ENCODE assay signal across 9 mouse cellular contexts in genomic region chr7:70351981-70352560, GRCm38 (mm10). TPM values are rescaled to one million over a fixed set of nuclear protein-coding genes. Genes with fewer than 3 reads are reported as not detected.
DNase-seq lines count a peak whose midpoint lies in the region; ATAC-seq lines count a peak whose summit lies in the region.
"Had no signal": no experiment of that assay in that cellular context is flagged by ENCODE, and none has a peak within 500 bp of the region (broad histone marks: within the 10 kb centered on the region; RNA-seq: fewer than 3 reads in every experiment).

No protein-coding gene starts in this region.

- H3K27me3 ChIP-seq in heart, embryonic 13.5 days (replicated peaks), result peaks cover 71% of the 10 kb centered on the region
- H3K27me3 ChIP-seq in embryonic facial prominence, embryonic 11.5 days (ENCODE audit: control insufficient read depth, insufficient read depth, low read length), result no peaks in the 10 kb centered on the region
- H3K27me3 ChIP-seq in hindbrain, embryonic 16.5 days (replicated peaks; ENCODE audit: control insufficient read depth, insufficient read depth, low read length), result peaks cover 1% of the 10 kb centered on the region
- H3K27me3 ChIP-seq in midbrain, embryonic 14.5 days (ENCODE audit: control insufficient read depth, insufficient read depth, low read length), result peaks cover 65% of the 10 kb centered on the region

- peak overlapping the region; percentile 67 for H3K4me3 ChIP-seq in heart, embryonic 13.5 days
- peak overlapping the region; percentile 67 for H3K4me3 ChIP-seq in embryonic facial prominence, embryonic 11.5 days (ENCODE audit: low read depth, low read length)
- peak overlapping the region; percentile 67 for H3K4me3 ChIP-seq in hindbrain, embryonic 16.5 days (ENCODE audit: low read length)
- H3K4me3 ChIP-seq in midbrain, embryonic 14.5 days (replicated peaks; ENCODE audit: low read depth, low read length), result peak overlapping the region; percentile 50

- H3K4me1 ChIP-seq in heart, embryonic 13.5 days, result peaks cover 35% of the 10 kb centered on the region
- peaks cover 12% of the 10 kb centered on the region; the same call in 1 of the 2 replicates for H3K4me1 ChIP-seq in embryonic facial prominence, embryonic 11.5 days (ENCODE audit: control insufficient read depth, insufficient read depth, low read length)
- peaks cover 18% of the 10 kb centered on the region for H3K4me1 ChIP-seq in hindbrain, embryonic 16.5 days (ENCODE audit: control insufficient read depth, insufficient read depth, low read depth, low read length)
- no peaks in the 10 kb centered on the region for H3K4me1 ChIP-seq in midbrain, embryonic 14.5 days (ENCODE audit: control insufficient read depth, insufficient read depth, low read length)

- peak overlapping the region; percentile 87 for H3K4me2 ChIP-seq in heart, embryonic 13.5 days
- peak overlapping the region; percentile 90 for H3K4me2 ChIP-seq in embryonic facial prominence, embryonic 11.5 days (ENCODE audit: low read depth, low read length)
- peak overlapping the region; percentile 73 for H3K4me2 ChIP-seq in hindbrain, embryonic 16.5 days (ENCODE audit: low read length)
- peak overlapping the region; percentile 79 for H3K4me2 ChIP-seq in midbrain, embryonic 14.5 days (ENCODE audit: low read length)

- ATAC-seq in heart, embryonic 13.5 days (ENCODE audit: extremely low read depth, insufficient number of reproducible peaks, low FRiP score, low TSS enrichment), result no peak
- no peak for ATAC-seq in embryonic facial prominence, embryonic 11.5 days (replicated peaks; ENCODE audit: insufficient number of reproducible peaks, low FRiP score, low TSS enrichment, low read depth)
- ATAC-seq in hindbrain, embryonic 16.5 days, result no peak
- no peak for ATAC-seq in midbrain, embryonic 14.5 days (ENCODE audit: low FRiP score, low TSS enrichment)

- H3K36me3 ChIP-seq in heart, embryonic 13.5 days, result peaks cover 22% of the 10 kb centered on the region
- H3K36me3 ChIP-seq in embryonic facial prominence, embryonic 11.5 days (replicated peaks; ENCODE audit: control insufficient read depth, insufficient read depth, low read depth, low read length), result no peaks in the 10 kb centered on the region; the same call in none of the 2 replicates
- no peaks in the 10 kb centered on the region for H3K36me3 ChIP-seq in hindbrain, embryonic 16.5 days (ENCODE audit: control insufficient read depth, insufficient read depth, low read length)
- peaks cover 9% of the 10 kb centered on the region; the same call in 1 of the 2 replicates for H3K36me3 ChIP-seq in midbrain, embryonic 14.5 days (ENCODE audit: control insufficient read depth, insufficient read depth, low read length)

- H3K9ac ChIP-seq in heart, embryonic 13.5 days, result peak overlapping the region; percentile 90
- peak overlapping the region; percentile 87 for H3K9ac ChIP-seq in embryonic facial prominence, embryonic 11.5 days (replicated peaks; ENCODE audit: low read length)
- peak overlapping the region; percentile 3; the same call in 1 of the 2 replicates for H3K9ac ChIP-seq in hindbrain, embryonic 16.5 days (ENCODE audit: low read depth, low read length)
- peak overlapping the region; percentile 79 for H3K9ac ChIP-seq in midbrain, embryonic 14.5 days (replicated peaks; ENCODE audit: low read length)

- 6% methylated on average over 1 of the region's 1 CpGs for WGBS in heart, embryonic 13.5 days
- 0% methylated on average over 1 of the region's 1 CpGs for WGBS in embryonic facial prominence, embryonic 11.5 days
- WGBS in hindbrain, embryonic 16.5 days, result 8% methylated on average over 1 of the region's 1 CpGs
- WGBS in midbrain, embryonic 14.5 days, result 5% methylated on average over 1 of the region's 1 CpGs

- intact Hi-C loops in heart, postnatal 25 days (cut with DNase I), result no loop called here
- intact Hi-C loops in gastrocnemius, postnatal 14 days (cut with DNase I; ENCODE audit: low total_unique reads), result no loop called here

- no peak for DNase-seq in heart, postnatal 25 days (ENCODE audit: low spot score)
- no peak for DNase-seq in embryonic facial prominence, embryonic 11.5 days (ENCODE audit: low spot score)
- no peak for DNase-seq in midbrain, embryonic 14.5 days
- no peak for DNase-seq in thymus, postnatal 36 days
- no peak for DNase-seq in thymus, postnatal 0 days (ENCODE audit: low spot score)
- no peak for DNase-seq in gastrocnemius, postnatal 14 days
- DNase-seq: cerebellum, adult 8-10 months had no signal

- H3K27ac ChIP-seq in heart, embryonic 13.5 days (replicated peaks), result peak overlapping the region; percentile 90
- H3K27ac ChIP-seq in embryonic facial prominence, embryonic 11.5 days (replicated peaks; ENCODE audit: low read depth, low read length), result peak overlapping the region; percentile 98; the same call in 1 of the 2 replicates
- peak overlapping the region; percentile 93 for H3K27ac ChIP-seq in hindbrain, embryonic 16.5 days (ENCODE audit: low read depth, low read length)
- peak overlapping the region; percentile 95 for H3K27ac ChIP-seq in midbrain, embryonic 14.5 days (replicated peaks; ENCODE audit: low read depth, low read length)

- H3K9me3 ChIP-seq in heart, embryonic 13.5 days, result no peaks in the 10 kb centered on the region
- no peaks in the 10 kb centered on the region for H3K9me3 ChIP-seq in embryonic facial prominence, embryonic 11.5 days (replicated peaks; ENCODE audit: control insufficient read depth, low read length)
- no peaks in the 10 kb centered on the region for H3K9me3 ChIP-seq in hindbrain, embryonic 16.5 days (ENCODE audit: control insufficient read depth, low read length)
- H3K9me3 ChIP-seq in midbrain, embryonic 14.5 days (ENCODE audit: control insufficient read depth, low read length), result no peaks in the 10 kb centered on the region

RNA-seq across cellular contexts. Expression of gene Nr2f2, which starts 14.5 kb away (rescaled TPM):
- polyA plus RNA-seq in heart, embryonic 13.5 days (2015; fragmentation: Nextera tagmentation; extraction: Ambion mirVana), result 24.5 and 27.3 TPM in 2 replicates
- 10 to 100 TPM; 19.9 to 25.0 TPM for total RNA-seq in heart, postnatal 25 days (2021)
- polyA plus RNA-seq in embryonic facial prominence, embryonic 11.5 days (2014; fragmentation: Nextera tagmentation; extraction: Ambion mirVana), result 106 and 114 TPM in 2 replicates
- 63.1 and 68.9 TPM in 2 replicates for polyA plus RNA-seq in hindbrain, embryonic 16.5 days (2015; fragmentation: Nextera tagmentation; extraction: Ambion mirVana)
- 113 and 120 TPM in 2 replicates for polyA plus RNA-seq in midbrain, embryonic 14.5 days (2014; fragmentation: Nextera tagmentation; extraction: Ambion mirVana)
- 4.3 and 5.3 TPM in 2 replicates for polyA plus RNA-seq in thymus, postnatal 0 days (2015; fragmentation: Nextera tagmentation; extraction: Ambion mirVana)
- total RNA-seq in gastrocnemius, postnatal 14 days (2021), result 10 to 100 TPM; 22.2 to 30.2 TPM

Comparison
In these comparisons a context has a peak if more than half of its experiments do, and no peak if none do; other contexts are left out.
1. H3K9ac ChIP-seq: peak in every context shown above with its lines; median percentile 90 in heart, embryonic 13.5 days; 87 in embryonic facial prominence, embryonic 11.5 days; 79 in midbrain, embryonic 14.5 days; 3 in hindbrain, embryonic 16.5 days.